Mouse (Mus musculus) MEL (cell line): ENCODE data around the gene Nsun3. TPM values are rescaled to one million over a fixed set of nuclear protein-coding genes. Genes with fewer than 3 reads are reported as not detected.

Experiments used
- DNase-seq: peaks from one replicate; pipeline ENCODE4 v3.0.0; 2011; ENCODE audit warnings: low read depth, low spot score
- H3K27ac ChIP-seq: 2 replicates; pipeline ENCODE4 v1.5.1; 2012; ENCODE audit warnings: low read depth, mild to moderate bottlenecking, control low read depth, low read length, moderate library complexity; ENCODE audit not compliant: control insufficient read depth
- H3K27me3 ChIP-seq, 2 experiments: fragments of 150-350 bp in 1 of 2; sonication (generic) in 1 of 2; 2 replicates each; pipeline ENCODE4 v1.6.1; 2012; ENCODE audit warnings: low read length in 2 of 2, mild to moderate bottlenecking in 2 of 2, improper control_type of control experiment in 1 of 2, moderate library complexity in 1 of 2; ENCODE audit not compliant: insufficient read depth in 2 of 2, control insufficient read depth in 1 of 2
- H3K36me3 ChIP-seq, 2 experiments: 2 replicates each; pipeline ENCODE4 v1.6.1; 2012 to 2014; ENCODE audit warnings: low read length in 2 of 2, improper control_type of control experiment in 1 of 2, inconsistent platforms in 1 of 2, mild to moderate bottlenecking in 1 of 2; ENCODE audit not compliant: insufficient read depth in 2 of 2, control insufficient read depth in 1 of 2
- H3K4me1 ChIP-seq, 2 experiments: fragments of 150-350 bp in 1 of 2; sonication (generic) in 1 of 2; 2 replicates each; pipeline ENCODE4 v1.6.1; 2012; ENCODE audit warnings: low read length in 2 of 2, improper control_type of control experiment in 1 of 2, mild to moderate bottlenecking in 1 of 2; ENCODE audit not compliant: insufficient read depth in 2 of 2, control insufficient read depth in 1 of 2
- H3K4me3 ChIP-seq, 2 experiments: fragments of 150-350 bp in 1 of 2; sonication (generic) in 1 of 2; 2 replicates each; pipeline ENCODE4 v1.5.1; 2012; ENCODE audit warnings: low read depth in 2 of 2, low read length in 2 of 2, mild to moderate bottlenecking in 2 of 2, moderate library complexity in 2 of 2, control low read depth in 1 of 2, improper control_type of control experiment in 1 of 2; ENCODE audit not compliant: control insufficient read depth in 1 of 2, insufficient read depth in 1 of 2
- H3K79me2 ChIP-seq: 2 replicates; pipeline ENCODE4 v1.6.1; 2012; ENCODE audit warnings: mild to moderate bottlenecking, low read length, moderate library complexity; ENCODE audit not compliant: control insufficient read depth, poor library complexity, insufficient read depth
- H3K9ac ChIP-seq: 2 replicates; pipeline ENCODE4 v1.6.1; 2012; ENCODE audit warnings: low read depth, mild to moderate bottlenecking, control low read depth, low read length, moderate library complexity; ENCODE audit not compliant: control insufficient read depth, poor library complexity, severe bottlenecking
- H3K9me3 ChIP-seq: fragments of 150-350 bp; sonication (generic); replicated peaks from 2 replicates; pipeline ENCODE4 v1.6.1; 2012; ENCODE audit warnings: mild to moderate bottlenecking, low read length, improper control_type of control experiment, moderate library complexity; ENCODE audit not compliant: insufficient read depth
- BHLHE40 ChIP-seq: IDR thresholded peaks from 2 replicates; pipeline ENCODE4 v1.6.1; 2012; ENCODE audit warnings: low read depth, mild to moderate bottlenecking, inconsistent platforms, low read length, improper control_type of control experiment, borderline replicate concordance
- CHD1 ChIP-seq: IDR thresholded peaks from 2 replicates; pipeline ENCODE4 v1.6.1; 2012; ENCODE audit warnings: low read depth, mild to moderate bottlenecking, inconsistent platforms, low read length, improper control_type of control experiment
- CHD2 ChIP-seq: IDR thresholded peaks from 2 replicates; pipeline ENCODE4 v1.6.1; 2011; ENCODE audit warnings: low read length, improper control_type of control experiment
- E2F4 ChIP-seq: IDR thresholded peaks from 2 replicates; pipeline ENCODE4 v1.6.1; 2011; ENCODE audit warnings: low read depth, low read length, improper control_type of control experiment, borderline replicate concordance
- ETS1 ChIP-seq: IDR thresholded peaks from 2 replicates; pipeline ENCODE4 v1.6.1; 2012; ENCODE audit warnings: low read depth, mild to moderate bottlenecking, inconsistent platforms, low read length, improper control_type of control experiment, moderate library complexity
- GABPA ChIP-seq: IDR thresholded peaks from 2 replicates; pipeline ENCODE4 v1.6.1; 2012; ENCODE audit warnings: low read depth, mild to moderate bottlenecking, inconsistent platforms, low read length, improper control_type of control experiment, moderate library complexity
- GATA1 ChIP-seq: IDR thresholded peaks from 2 replicates; pipeline ENCODE4 v1.6.1; 2011; ENCODE audit warnings: low read depth, low read length, improper control_type of control experiment
- HCFC1 ChIP-seq: IDR thresholded peaks from 2 replicates; pipeline ENCODE4 v1.6.1; 2012; ENCODE audit warnings: low read depth, mild to moderate bottlenecking, inconsistent platforms, low read length, improper control_type of control experiment, moderate library complexity
- MAFK ChIP-seq: IDR thresholded peaks from 2 replicates; pipeline ENCODE4 v1.6.1; 2011; ENCODE audit warnings: low read depth, mild to moderate bottlenecking, low read length, improper control_type of control experiment, borderline replicate concordance
- MAX ChIP-seq: IDR thresholded peaks from 2 replicates; pipeline ENCODE4 v1.6.1; 2011; ENCODE audit warnings: low read length, improper control_type of control experiment
- MXI1 ChIP-seq: IDR thresholded peaks from 2 replicates; pipeline ENCODE4 v1.6.1; 2011; ENCODE audit warnings: mild to moderate bottlenecking, low read depth, low read length, improper control_type of control experiment
- MYB ChIP-seq: IDR thresholded peaks from 2 replicates; pipeline ENCODE4 v1.6.1; 2011; ENCODE audit warnings: mild to moderate bottlenecking, low read depth, low read length, improper control_type of control experiment
- NELFE ChIP-seq: IDR thresholded peaks from 2 replicates; pipeline ENCODE4 v1.6.1; 2011; ENCODE audit warnings: low read depth, low read length, improper control_type of control experiment
- POLR2A ChIP-seq, 2 experiments: IDR thresholded peaks; 2 replicates each; pipeline ENCODE4 v1.6.1; 2011 to 2012; ENCODE audit warnings: low read length in 2 of 2, mild to moderate bottlenecking in 2 of 2, control low read depth in 1 of 2, improper control_type of control experiment in 1 of 2, low read depth in 1 of 2, moderate library complexity in 1 of 2; ENCODE audit not compliant: control insufficient read depth in 1 of 2, insufficient read depth in 1 of 2, poor library complexity in 1 of 2
- POLR2AphosphoS2 ChIP-seq: IDR thresholded peaks from 2 replicates; pipeline ENCODE4 v1.6.1; 2011; ENCODE audit warnings: low read length, improper control_type of control experiment
- SIN3A ChIP-seq: IDR thresholded peaks from 2 replicates; pipeline ENCODE4 v1.6.1; 2012; ENCODE audit warnings: low read length, improper control_type of control experiment, inconsistent platforms
- SMC3 ChIP-seq: IDR thresholded peaks from 2 replicates; pipeline ENCODE4 v1.6.1; 2011; ENCODE audit warnings: low read depth, low read length, improper control_type of control experiment
- TBP ChIP-seq: IDR thresholded peaks from 2 replicates; pipeline ENCODE4 v1.8.0; 2011; ENCODE audit warnings: low read depth, low read length, improper control_type of control experiment
- UBTF ChIP-seq: IDR thresholded peaks from 2 replicates; pipeline ENCODE4 v1.6.1; 2012; ENCODE audit warnings: low read depth, mild to moderate bottlenecking, inconsistent platforms, low read length, improper control_type of control experiment, moderate library complexity, borderline replicate concordance; ENCODE audit not compliant: insufficient read depth
- USF2 ChIP-seq, 2 experiments: IDR thresholded peaks; 2 replicates each; pipeline ENCODE4 v1.6.1; 2011 to 2012; ENCODE audit warnings: improper control_type of control experiment in 2 of 2, low read length in 2 of 2, borderline replicate concordance in 1 of 2, inconsistent platforms in 1 of 2, low read depth in 1 of 2, mild to moderate bottlenecking in 1 of 2; ENCODE audit not compliant: insufficient read depth in 1 of 2
- ZKSCAN1 ChIP-seq: IDR thresholded peaks from 2 replicates; pipeline ENCODE4 v1.6.1; 2012; ENCODE audit warnings: low read depth, mild to moderate bottlenecking, inconsistent platforms, low read length, improper control_type of control experiment, moderate library complexity
- ZMIZ1 ChIP-seq: IDR thresholded peaks from 2 replicates; pipeline ENCODE4 v1.6.1; 2012; ENCODE audit warnings: low read depth, mild to moderate bottlenecking, inconsistent platforms, low read length, improper control_type of control experiment, moderate library complexity
- polyA plus RNA-seq, 2 experiments: library from polyadenylated mRNA; stranded (reverse) in 1 of 2; unstranded in 1 of 2; fragments of >175 nt in 1 of 2; fragments of >200 nt in 1 of 2; gene quantifications; 2 replicates each; pipeline versions ENCODE4 v1.2.1 to v1.2.4; 2012; ENCODE audit warnings: low replicate concordance in 2 of 2, low read depth in 1 of 2; ENCODE audit not compliant: insufficient read length in 2 of 2, insufficient read depth in 1 of 2, missing spikeins in 1 of 2
- total RNA-seq: library from RNA; depleted of rRNA; stranded (reverse); fragments of 300-350 nt; gene quantifications from 2 replicates; pipeline ENCODE4 v1.2.3, GENCODE M21; 2012

Gene Nsun3
- total and polyA plus RNA-seq, 3 experiments, result 4.1 to 7.4 TPM; not detected in 1

- Histone ChIP-seq H3K36me3 (no peaks in the 10 kb centered on the region), H3K27ac (no peak overlapping the region), H3K79me2 (no peaks in the 10 kb centered on the region), H3K4me3 (no peak overlapping the region), H3K9ac (no peak overlapping the region), H3K4me1 (no peaks in the 10 kb centered on the region), H3K27me3 (no peaks in the 10 kb centered on the region), H3K9me3 (no peaks in the 10 kb centered on the region)
- DNase-seq, result peak; percentile 89
- peak; percentile 100 for TF ChIP-seq SIN3A
- TF ChIP-seq MAFK, result no peak
- TF ChIP-seq MXI1, result peak; percentile 86
- TF ChIP-seq GATA1, result 0 out of 2 replicates have a peak, but pooled peaks have one; percentile 11
Observed at GRCm38 (mm10) chr16:62758340-62758739, 28.3 kb downstream of the Nsun3 start.

DNA sequence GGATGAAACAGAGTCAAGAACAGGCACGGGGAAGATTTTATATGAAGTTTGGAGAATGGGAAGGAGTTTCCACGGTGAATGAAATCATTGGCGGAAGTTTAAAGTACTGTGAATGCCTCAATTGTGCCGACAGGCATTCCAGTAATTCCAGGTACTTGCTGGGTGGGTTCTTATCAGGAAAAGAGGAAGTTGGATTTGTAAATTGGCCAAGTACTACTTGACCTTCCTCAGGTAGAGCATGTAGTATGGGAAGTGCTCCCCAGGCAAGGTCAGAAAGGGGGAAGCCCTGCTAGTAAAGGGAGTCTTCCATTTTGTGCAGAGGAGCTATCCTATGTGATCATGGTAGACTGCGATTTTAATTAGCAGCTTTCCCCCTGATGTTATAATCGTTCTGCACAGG lies 31.3 kb downstream of the Nsun3 start:
- Histone ChIP-seq H3K4me3 (no peak overlapping the region), H3K9ac (no peak overlapping the region), H3K9me3 (no peaks in the 10 kb centered on the region), H3K79me2 (no peaks in the 10 kb centered on the region), H3K27ac (no peak overlapping the region), H3K36me3 (no peaks in the 10 kb centered on the region), H3K27me3 (no peaks in the 10 kb centered on the region), H3K4me1 (no peaks in the 10 kb centered on the region)
- DNase-seq, result no peak
- TF ChIP-seq ZMIZ1, result no peak

DNA sequence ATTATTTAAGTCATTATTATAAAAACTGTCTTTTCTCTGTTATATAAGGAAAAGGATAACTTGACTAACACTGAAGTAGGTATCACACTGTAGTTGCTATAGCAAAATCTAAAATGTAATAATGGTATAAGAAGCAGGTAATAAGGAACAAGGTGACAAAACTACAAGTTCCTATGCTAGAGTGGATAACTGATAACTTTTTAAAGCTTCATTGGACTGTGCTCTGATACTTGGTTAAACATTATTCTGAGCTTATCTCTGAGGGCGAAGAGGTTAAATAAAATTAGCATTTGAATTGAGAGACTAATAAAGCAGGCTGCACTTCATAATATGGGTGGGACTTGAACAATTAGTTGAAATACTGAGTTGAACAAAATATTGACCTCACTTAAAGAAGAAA lies 33.0 kb downstream of the Nsun3 start:
- Histone ChIP-seq H3K4me1 (no peaks in the 10 kb centered on the region), H3K36me3 (no peaks in the 10 kb centered on the region), H3K27me3 (no peaks in the 10 kb centered on the region), H3K4me3 (no peak overlapping the region), H3K79me2 (no peaks in the 10 kb centered on the region), H3K27ac (no peak overlapping the region), H3K9ac (no peak overlapping the region), H3K9me3 (no peaks in the 10 kb centered on the region)
- DNase-seq, result no peak
- TF ChIP-seq E2F4, result no peak
- TF ChIP-seq UBTF, result no peak
- TF ChIP-seq NELFE, result no peak
- no peak for TF ChIP-seq SIN3A
- no peak for TF ChIP-seq USF2 (IDR thresholded peaks at IDR 0.05; ENCODE audit: borderline replicate concordance in 1 of 2, insufficient read depth in 1 of 2, low read depth in 1 of 2, low read length in 2 of 2)
- no peak for TF ChIP-seq TBP
- no peak for TF ChIP-seq CHD1
- TF ChIP-seq ZMIZ1, result no peak
- TF ChIP-seq ETS1, result no peak
- TF ChIP-seq GABPA, result no peak
- TF ChIP-seq HCFC1, result no peak
- TF ChIP-seq MAX, result no peak
- TF ChIP-seq BHLHE40, result no peak
- no peak for TF ChIP-seq POLR2A (IDR thresholded peaks at IDR 0.05; ENCODE audit: control insufficient read depth in 1 of 2, insufficient read depth in 1 of 2, low read depth in 1 of 2, low read length in 2 of 2, poor library complexity in 1 of 2)
- no peak for TF ChIP-seq MAFK
- TF ChIP-seq POLR2AphosphoS2, result no peak
- TF ChIP-seq CHD2, result no peak
- no peak for TF ChIP-seq SMC3
- no peak for TF ChIP-seq ZKSCAN1
- no peak for TF ChIP-seq MYB
